Mouse (Mus musculus): Measurements from ENCODE around the gene Rec8. TPM values are rescaled to one million over a fixed set of nuclear protein-coding genes. Genes with fewer than 3 reads are reported as not detected.

The Rec8 gene
- not detected for polyA plus RNA-seq (2012; fragmentation: generic; extraction: Trizol)

GRCm38 (mm10) chr14:55617822-55618221, at the start of gene Rec8:
Rec8 (plus strand) TSS chr14:55618037.

GRCm38 (mm10) chr14:55575302-55575701, 42.5 kb upstream of the Rec8 start, which contains the start of gene Fitm1:
Fitm1 (plus strand) TSS chr14:55575617.

GRCm38 (mm10) chr14:55577871-55578667, 39.8 kb upstream of the Rec8 start, which contains the start of gene Psme1:
Psme1 (plus strand) TSS chr14:55578123.

GRCm38 (mm10) chr14:55584702-55585565, 32.9 kb upstream of the Rec8 start, which contains the start of gene Emc9:
Emc9 (minus strand) TSS chr14:55585302.

GRCm38 (mm10) chr14:55590748-55591330, 27.0 kb upstream of the Rec8 start, which contains the start of gene Psme2:
Psme2 (minus strand) TSS chr14:55591113.

GRCm38 (mm10) chr14:55591331-55591891, 26.4 kb upstream of the Rec8 start, which contains the start of gene Rnf31:
Rnf31 (plus strand) TSS chr14:55591708.

GRCm38 (mm10) chr14:55603271-55603632, 14.6 kb upstream of the Rec8 start, which contains the start of gene Irf9:
Irf9 (plus strand) TSS chr14:55603571.

GRCm38 (mm10) chr14:55635523-55636007, 17.7 kb downstream of the Rec8 start, which contains the start of gene Ipo4:
Ipo4 (minus strand) TSS chr14:55635957.

GRCm38 (mm10) chr14:55637795-55638194, 20.0 kb downstream of the Rec8 start, which contains the start of gene Gm49378:
Gm49378 (minus strand) TSS chr14:55637895.

GRCm38 (mm10) chr14:55643060-55643907, 25.4 kb downstream of the Rec8 start, which contains the start of gene Tm9sf1:
Tm9sf1 (minus strand) TSS chr14:55643806.

GRCm38 (mm10) chr14:55649884-55650283, 32.0 kb downstream of the Rec8 start, which contains the start of gene Tssk4:
Tssk4 (plus strand) TSS chr14:55650184.

GRCm38 (mm10) chr14:55659960-55660573, 42.2 kb downstream of the Rec8 start, which contains the start of gene Mdp1:
Mdp1 (minus strand) TSS chr14:55660508.

GRCm38 (mm10) chr14:55671833-55672740, 54.2 kb downstream of the Rec8 start, which contains the start of the genes Gmpr2 and Nedd8:
Gmpr2 (plus strand) TSS chr14:55671941.
Nedd8 (minus strand) TSS chr14:55672124.

Other genes starting within 250 kb of the Rec8 start
- 10 to 100 TPM; 26.9 to 60.5 TPM for gene Dhrs4, start 139.3 kb upstream of the Rec8 start, polyA plus RNA-seq (2012; fragmentation: generic; extraction: Trizol)
- under 1 TPM; 0.02 to 0.26 TPM for gene Carmil3, start 127.4 kb upstream of the Rec8 start, polyA plus RNA-seq (2012; fragmentation: generic; extraction: Trizol)
- not detected for gene Cpne6, start 107.6 kb upstream of the Rec8 start, polyA plus RNA-seq (2012; fragmentation: generic; extraction: Trizol)
- under 1 TPM in 1 of 2 experiments, not detected in 1; 0.01 TPM for gene Nrl, start 93.1 kb upstream of the Rec8 start, polyA plus RNA-seq (2012; fragmentation: generic; extraction: Trizol)
- 10 to 100 TPM; 43.7 to 67.2 TPM for gene Pck2, start 77.8 kb upstream of the Rec8 start, polyA plus RNA-seq (2012; fragmentation: generic; extraction: Trizol)
- 10 to 100 TPM; 16.2 to 34.9 TPM for gene Dcaf11, start 58.0 kb upstream of the Rec8 start, polyA plus RNA-seq (2012; fragmentation: generic; extraction: Trizol)
- gene A730061H03Rik, start 57.6 kb upstream of the Rec8 start, polyA plus RNA-seq (2012; fragmentation: generic; extraction: Trizol), result under 1 TPM; 0.21 to 0.70 TPM
- gene Fitm1, start 42.4 kb upstream of the Rec8 start, polyA plus RNA-seq (2012; fragmentation: generic; extraction: Trizol), result not detected
- 100 to 1,000 TPM; 148 to 216 TPM for gene Psme1, start 39.9 kb upstream of the Rec8 start, polyA plus RNA-seq (2012; fragmentation: generic; extraction: Trizol)
- 10 to 100 TPM in 1 of 2 experiments, 1 to 10 TPM in 1; 6.1 to 11.5 TPM for gene Emc9, start 32.7 kb upstream of the Rec8 start, polyA plus RNA-seq (2012; fragmentation: generic; extraction: Trizol)
- gene Psme2, start 26.9 kb upstream of the Rec8 start, polyA plus RNA-seq (2012; fragmentation: generic; extraction: Trizol), result 100 to 1,000 TPM; 139 to 336 TPM
- 10 to 100 TPM; 18.0 to 18.4 TPM for gene Rnf31, start 26.3 kb upstream of the Rec8 start, polyA plus RNA-seq (2012; fragmentation: generic; extraction: Trizol)
- 10 to 100 TPM in 1 of 2 experiments, 1 to 10 TPM in 1; 1.0 to 22.0 TPM for gene Irf9, start 14.5 kb upstream of the Rec8 start, polyA plus RNA-seq (2012; fragmentation: generic; extraction: Trizol)
- 100 to 1,000 TPM in 1 of 2 experiments, 10 to 100 TPM in 1; 83.9 to 139 TPM for gene Ipo4, start 17.9 kb downstream of the Rec8 start, polyA plus RNA-seq (2012; fragmentation: generic; extraction: Trizol)
- gene Gm49378, start 19.9 kb downstream of the Rec8 start, polyA plus RNA-seq (2012; fragmentation: generic; extraction: Trizol), result under 1 TPM; 0.04 to 0.05 TPM
- 10 to 100 TPM; 25.9 to 65.1 TPM for gene Tm9sf1, start 25.8 kb downstream of the Rec8 start, polyA plus RNA-seq (2012; fragmentation: generic; extraction: Trizol)
- 1 to 10 TPM in 1 of 2 experiments, under 1 TPM in 1; 0.29 to 1.1 TPM for gene Tssk4, start 32.1 kb downstream of the Rec8 start, polyA plus RNA-seq (2012; fragmentation: generic; extraction: Trizol)
- gene Mdp1, start 42.5 kb downstream of the Rec8 start, polyA plus RNA-seq (2012; fragmentation: generic; extraction: Trizol), result 10 to 100 TPM in 1 of 2 experiments, 1 to 10 TPM in 1; 9.1 to 23.8 TPM
- 10 to 100 TPM in 1 of 2 experiments, 1 to 10 TPM in 1; 5.5 to 13.1 TPM for gene Gmpr2, start 53.9 kb downstream of the Rec8 start, polyA plus RNA-seq (2012; fragmentation: generic; extraction: Trizol)
- 100 to 1,000 TPM; 239 to 456 TPM for gene Nedd8, start 54.1 kb downstream of the Rec8 start, polyA plus RNA-seq (2012; fragmentation: generic; extraction: Trizol)
- gene Tinf2, start 63.8 kb downstream of the Rec8 start, polyA plus RNA-seq (2012; fragmentation: generic; extraction: Trizol), result 10 to 100 TPM in 1 of 2 experiments, 1 to 10 TPM in 1; 9.3 to 11.8 TPM
- under 1 TPM; 0.01 to 0.08 TPM for gene Tgm1, start 95.9 kb downstream of the Rec8 start, polyA plus RNA-seq (2012; fragmentation: generic; extraction: Trizol)
- 10 to 100 TPM in 1 of 2 experiments, 1 to 10 TPM in 1; 8.2 to 12.8 TPM for gene Rabggta, start 104.2 kb downstream of the Rec8 start, polyA plus RNA-seq (2012; fragmentation: generic; extraction: Trizol)
- gene Dhrs1, start 127.7 kb downstream of the Rec8 start, polyA plus RNA-seq (2012; fragmentation: generic; extraction: Trizol), result 10 to 100 TPM; 46.0 to 89.8 TPM
- gene Nop9, start 127.7 kb downstream of the Rec8 start, polyA plus RNA-seq (2012; fragmentation: generic; extraction: Trizol), result 10 to 100 TPM; 15.2 to 35.9 TPM
- gene Cideb, start 140.4 kb downstream of the Rec8 start, polyA plus RNA-seq (2012; fragmentation: generic; extraction: Trizol), result 1 to 10 TPM in 1 of 2 experiments, under 1 TPM in 1; 0.11 to 3.7 TPM
- gene Ltb4r2, start 143.4 kb downstream of the Rec8 start, polyA plus RNA-seq (2012; fragmentation: generic; extraction: Trizol), result under 1 TPM; 0.02 to 0.05 TPM
- under 1 TPM in 1 of 2 experiments, not detected in 1; 0.04 TPM for gene Ltb4r1, start 147.9 kb downstream of the Rec8 start, polyA plus RNA-seq (2012; fragmentation: generic; extraction: Trizol)
- not detected for gene Adcy4, start 166.1 kb downstream of the Rec8 start, polyA plus RNA-seq (2012; fragmentation: generic; extraction: Trizol)
- 1 to 10 TPM; 3.8 to 4.1 TPM for gene Ripk3, start 170.8 kb downstream of the Rec8 start, polyA plus RNA-seq (2012; fragmentation: generic; extraction: Trizol)
- 10 to 100 TPM in 1 of 2 experiments, 1 to 10 TPM in 1; 2.5 to 19.8 TPM for gene Nfatc4, start 205.1 kb downstream of the Rec8 start, polyA plus RNA-seq (2012; fragmentation: generic; extraction: Trizol)
- 1 to 10 TPM in 1 of 2 experiments, under 1 TPM in 1; 0.09 to 4.1 TPM for gene Nynrin, start 236.0 kb downstream of the Rec8 start, polyA plus RNA-seq (2012; fragmentation: generic; extraction: Trizol)